Mouse (Mus musculus): ENCODE results near the gene Gpr108. TPM values are rescaled to one million over a fixed set of nuclear protein-coding genes. Genes with fewer than 3 reads are reported as not detected.

Gene Gpr108
- total RNA-seq, 2 experiments from 2014 or later: 11.7 to 12.6 TPM

DNA sequence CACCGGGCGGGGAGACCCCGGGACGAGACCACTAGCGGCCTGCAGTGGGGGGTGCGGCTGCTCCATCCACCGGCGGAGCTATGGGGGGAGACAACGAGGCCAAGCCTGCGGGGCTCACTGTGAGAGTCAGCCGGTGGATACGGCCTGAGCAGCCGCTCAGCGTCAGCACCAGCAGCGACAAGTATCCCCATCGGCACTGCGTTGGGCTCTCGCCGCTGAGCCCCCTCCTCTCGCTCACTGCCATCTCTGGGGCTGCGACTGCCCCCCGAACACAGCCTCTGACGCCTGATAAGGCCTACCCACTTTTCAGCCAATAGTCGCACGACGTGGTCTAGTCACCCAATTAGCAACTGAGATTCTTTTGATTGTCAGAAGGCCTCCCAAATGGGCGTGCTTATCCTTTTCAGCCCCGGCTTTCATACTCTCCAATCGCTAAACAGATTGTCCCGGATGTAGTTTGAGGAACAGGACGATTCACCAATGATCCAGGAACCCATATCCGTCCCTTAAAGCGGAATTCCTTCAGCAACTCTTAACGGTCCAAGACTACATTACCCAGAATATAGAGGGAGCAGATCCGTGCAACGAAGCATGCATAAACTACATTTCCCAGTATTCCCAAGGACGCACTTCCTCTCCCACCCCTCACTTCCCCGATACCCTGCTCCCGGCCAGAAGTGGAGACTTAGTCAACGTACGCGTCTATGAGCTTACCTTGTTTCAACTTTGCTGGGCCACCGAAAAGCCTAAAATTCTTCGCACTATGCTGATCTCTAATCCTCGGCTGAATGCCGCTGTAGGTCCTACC is 649 bp downstream of the Gpr108 start:
- peak; percentile 93 for DNase-seq
- intact Hi-C loops (cut with DNase I): loop anchor here (5.0 to 10.0 kb wide), 2 partner anchors 90 to 433 kb away; no protein-coding TSS in a partner anchor

DNA sequence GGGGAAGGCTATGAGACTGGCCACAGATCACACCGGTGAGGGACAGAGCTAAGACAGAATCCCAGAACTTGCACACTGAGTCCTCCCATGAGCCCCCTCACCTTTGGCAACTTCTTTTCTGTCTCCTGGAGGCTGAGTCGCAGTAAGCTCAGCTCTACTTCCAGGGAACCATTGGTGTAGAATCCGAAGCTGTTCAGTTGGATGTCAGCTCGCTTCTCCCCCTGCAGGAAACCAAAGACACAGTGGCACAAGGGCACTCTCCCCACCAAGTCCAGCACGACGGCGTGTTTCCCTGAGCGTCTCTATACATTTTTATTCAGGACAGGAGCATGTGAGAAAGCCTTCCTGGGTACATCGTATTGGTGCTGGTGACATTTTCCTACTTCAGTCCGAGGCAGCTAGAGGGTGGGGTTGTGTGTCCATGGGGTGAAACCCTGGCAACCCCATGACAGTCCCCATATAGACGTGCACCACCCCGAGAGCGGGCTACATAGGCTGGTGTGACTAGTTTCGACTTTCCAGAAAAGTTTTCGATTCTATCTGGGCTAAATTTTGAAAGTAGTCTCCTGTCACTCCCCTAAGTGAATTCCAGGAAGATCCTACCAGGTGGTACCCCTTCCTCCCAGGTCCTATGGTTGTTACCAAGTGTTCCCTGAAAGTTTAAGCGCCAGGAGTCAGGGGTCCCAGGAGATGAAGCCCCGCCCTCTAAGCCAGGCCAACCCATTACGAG is 1.4 kb downstream of the Gpr108 start:
- intact Hi-C loops (cut with DNase I): loop anchor here (5.0 to 10.0 kb wide), 2 partner anchors 90 to 432 kb away; no protein-coding TSS in a partner anchor
- DNase-seq: no peak

DNA sequence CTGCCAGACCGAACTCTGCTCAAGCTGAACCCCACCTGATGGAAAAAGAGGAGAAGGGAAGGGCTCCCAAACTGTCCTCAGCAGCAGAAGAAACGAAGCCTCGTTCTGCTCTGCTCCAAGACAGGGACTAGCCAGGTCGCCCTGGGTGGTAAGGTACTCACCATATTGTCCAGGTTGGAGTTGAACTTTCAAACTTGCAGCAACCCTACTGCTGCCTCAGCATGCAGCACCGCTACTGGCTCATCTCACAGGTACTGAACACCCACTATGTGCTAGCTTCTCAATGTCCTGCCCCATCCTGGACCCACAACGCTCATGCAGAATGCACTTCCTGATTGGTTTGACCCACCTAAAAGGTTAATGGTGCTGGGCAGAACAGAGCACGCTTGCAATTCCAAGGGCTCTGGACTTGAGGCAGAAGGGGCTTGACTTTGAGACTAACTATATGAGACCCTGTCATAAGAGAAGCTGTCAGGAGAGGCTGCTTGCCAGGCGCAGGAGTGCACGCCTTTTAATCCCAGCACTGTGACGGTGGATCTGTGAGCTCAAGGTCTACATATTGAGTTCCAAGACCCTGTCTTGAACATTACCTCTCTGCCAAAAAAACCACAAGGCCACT is 2.8 kb downstream of the Gpr108 start:
- DNase-seq: no peak
- intact Hi-C loops (cut with DNase I): loop anchor here (5.0 to 10.0 kb wide), 2 partner anchors 92 to 431 kb away; no protein-coding TSS in a partner anchor

DNA sequence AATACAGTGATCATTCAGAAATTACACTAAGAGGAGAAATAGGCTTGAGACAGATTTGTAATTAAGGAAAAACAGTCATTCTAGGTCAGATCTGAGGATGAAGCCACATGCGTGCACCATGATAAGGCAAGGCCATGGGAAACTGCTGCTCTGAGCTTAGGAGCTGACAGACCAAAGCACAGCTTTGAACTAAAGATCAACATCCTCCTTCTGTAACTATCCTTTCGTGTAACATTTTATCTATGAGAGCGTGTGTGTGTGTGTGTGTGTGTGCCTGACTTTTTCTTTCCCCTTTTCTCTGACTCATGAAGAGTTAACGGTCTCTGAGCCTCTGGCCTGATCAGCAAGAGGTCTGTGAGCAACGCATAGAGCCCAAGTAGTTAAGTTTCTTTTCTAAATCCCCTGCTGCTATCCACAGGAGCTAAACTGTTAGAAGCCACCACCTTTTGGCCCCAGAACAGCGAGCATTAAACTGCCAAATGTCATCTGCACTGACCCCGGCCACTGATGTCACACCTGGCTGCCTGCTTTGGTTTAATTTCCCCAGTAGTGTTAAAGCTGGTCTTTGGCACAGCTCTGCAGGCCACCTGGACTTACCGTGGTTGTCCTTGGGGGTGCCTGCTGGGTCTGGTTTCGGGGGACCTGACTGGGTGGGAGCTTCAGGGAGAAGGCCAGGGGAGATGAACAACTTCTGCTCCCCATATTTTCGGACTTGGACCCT is 4.4 kb downstream of the Gpr108 start:
- intact Hi-C loops (cut with DNase I): loop anchor here (10.0 kb wide), 1 partner anchor 429 kb away; no protein-coding TSS in a partner anchor
- no peak for DNase-seq

DNA sequence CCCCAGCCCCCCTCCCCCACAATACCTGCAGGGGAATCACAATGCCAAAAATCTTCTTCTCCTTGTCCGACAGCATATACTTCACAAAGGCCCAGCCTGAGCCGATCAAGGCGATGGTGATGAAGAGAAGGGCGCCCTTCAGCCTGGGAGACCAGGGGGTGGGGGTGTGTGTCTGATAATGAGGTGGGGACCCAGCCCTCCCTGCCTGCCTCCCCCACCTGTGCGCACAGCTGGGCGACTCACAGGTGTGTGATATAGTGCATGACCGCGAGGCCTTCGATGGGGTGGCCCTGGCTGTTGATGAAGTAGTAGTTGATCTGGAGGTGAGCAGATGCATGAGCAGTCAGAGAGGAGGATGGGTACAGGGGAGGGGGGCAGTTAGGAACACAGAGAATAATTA is 11.1 kb downstream of the Gpr108 start:
- intact Hi-C loops (cut with DNase I): no loop called here
- no peak for DNase-seq

DNA sequence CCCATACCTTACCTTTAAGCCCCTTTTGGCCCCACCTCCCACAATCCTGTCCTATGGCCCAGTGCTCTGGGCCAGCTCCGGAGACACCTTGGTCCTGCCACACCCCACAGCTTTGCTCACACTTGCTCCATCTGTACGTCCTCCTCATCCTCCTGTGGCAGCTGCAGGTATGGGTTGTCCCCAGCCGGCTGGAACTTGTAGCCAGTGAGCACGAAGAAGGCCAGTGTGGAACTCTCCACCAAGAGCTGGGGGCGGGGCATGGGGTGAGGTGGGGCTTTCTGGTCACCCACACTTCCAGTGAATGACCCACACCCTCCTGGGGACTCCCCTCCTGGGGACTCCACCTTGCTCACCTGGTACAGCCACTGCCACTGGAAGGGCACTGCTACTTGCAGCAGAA is 12.4 kb downstream of the Gpr108 start:
- intact Hi-C loops (cut with DNase I): no loop called here
- DNase-seq: no peak

DNA sequence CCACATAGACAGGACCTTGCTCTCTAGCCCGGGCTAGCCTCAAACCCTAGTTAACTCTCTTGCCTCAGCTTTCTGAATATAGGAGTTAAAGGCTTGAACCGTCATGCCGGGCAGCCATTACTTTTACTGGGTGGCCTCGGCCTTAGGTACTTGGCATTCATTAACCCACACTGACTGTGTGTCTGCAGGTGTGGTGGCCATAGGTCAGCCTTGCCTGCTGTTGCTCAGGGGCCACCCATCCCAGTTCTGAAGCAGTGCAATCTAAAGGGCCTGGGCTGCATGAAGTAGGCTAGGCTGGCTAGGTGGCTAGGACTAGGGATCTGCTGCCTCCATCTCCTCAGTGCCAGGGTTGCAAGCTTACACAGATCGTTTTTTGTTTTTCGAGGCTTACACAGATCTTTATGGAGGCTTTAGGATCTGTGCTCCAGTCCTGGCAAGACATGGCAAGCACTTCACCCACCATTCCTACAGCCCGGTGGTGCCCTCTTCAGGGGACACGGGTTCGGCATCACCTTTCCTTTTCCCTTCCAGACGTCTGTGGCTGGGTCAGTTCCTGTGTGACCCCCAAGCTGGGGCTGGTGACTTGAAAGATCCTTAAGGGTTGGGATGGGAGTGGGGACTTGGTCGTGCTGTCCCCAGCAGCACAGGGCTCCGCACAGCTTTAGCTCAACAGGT is 13.9 kb downstream of the Gpr108 start:
- intact Hi-C loops (cut with DNase I): no loop called here
- no peak for DNase-seq

DNA sequence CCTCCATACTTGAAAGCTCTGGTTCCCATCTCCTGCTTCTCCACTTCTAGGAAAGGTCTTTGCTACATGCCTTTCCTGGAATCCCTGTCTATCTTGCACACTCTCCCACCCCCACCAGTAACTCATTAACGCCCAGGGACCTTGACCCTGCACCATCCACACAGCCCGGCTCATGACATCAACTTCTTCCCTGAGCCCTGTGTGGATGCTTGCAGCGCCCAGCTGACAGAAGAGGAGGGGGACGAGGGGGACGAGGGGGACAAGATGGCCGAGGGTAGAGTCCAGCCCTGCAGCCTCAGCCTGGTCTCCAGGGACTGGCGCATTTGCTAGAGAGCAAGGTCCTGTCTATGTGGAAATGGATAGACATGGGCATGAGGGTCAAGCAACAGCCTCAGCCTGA is 15.2 kb downstream of the Gpr108 start:
- DNase-seq: no peak
- intact Hi-C loops (cut with DNase I): no loop called here

DNA sequence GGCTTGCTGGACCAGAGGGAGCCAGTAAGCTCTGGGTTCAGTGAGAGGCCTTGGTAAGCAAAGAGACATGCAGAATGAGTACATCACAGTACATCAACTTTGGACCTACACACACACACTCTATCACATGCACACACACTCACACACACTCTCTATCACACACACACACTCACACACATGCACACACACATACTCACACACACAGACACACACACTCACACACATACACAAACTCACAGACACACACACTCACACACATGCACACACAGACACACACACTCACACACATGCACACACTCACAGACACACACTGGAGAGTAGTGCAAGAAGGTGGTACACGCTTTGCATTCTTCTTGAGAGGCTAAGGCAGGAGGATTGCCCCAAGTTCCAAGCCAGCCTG is 16.0 kb downstream of the Gpr108 start:
- intact Hi-C loops (cut with DNase I): no loop called here
- DNase-seq: no peak

DNA sequence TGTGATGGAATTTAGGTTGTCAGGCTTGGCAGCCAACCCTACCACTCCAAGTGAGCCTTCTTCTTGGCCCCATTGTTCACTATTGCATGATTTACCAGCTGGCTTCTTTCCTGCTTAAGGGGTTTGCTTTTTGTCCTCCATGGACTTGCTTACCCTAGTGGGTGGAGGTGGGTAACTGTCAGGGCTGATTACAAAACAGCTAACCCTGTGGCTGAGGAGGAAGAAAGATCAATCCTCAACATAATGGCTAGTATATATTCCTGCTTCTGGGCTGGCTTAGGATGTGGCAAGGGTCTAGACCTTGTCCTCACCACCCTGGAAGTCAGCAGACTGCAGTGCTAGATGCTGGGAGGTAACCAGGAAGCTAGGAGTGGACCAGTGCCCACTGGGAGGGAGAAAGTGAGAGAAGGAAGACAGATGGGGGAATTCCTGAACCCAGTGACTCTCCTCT is 16.9 kb downstream of the Gpr108 start:
- intact Hi-C loops (cut with DNase I): no loop called here
- no peak for DNase-seq

DNA sequence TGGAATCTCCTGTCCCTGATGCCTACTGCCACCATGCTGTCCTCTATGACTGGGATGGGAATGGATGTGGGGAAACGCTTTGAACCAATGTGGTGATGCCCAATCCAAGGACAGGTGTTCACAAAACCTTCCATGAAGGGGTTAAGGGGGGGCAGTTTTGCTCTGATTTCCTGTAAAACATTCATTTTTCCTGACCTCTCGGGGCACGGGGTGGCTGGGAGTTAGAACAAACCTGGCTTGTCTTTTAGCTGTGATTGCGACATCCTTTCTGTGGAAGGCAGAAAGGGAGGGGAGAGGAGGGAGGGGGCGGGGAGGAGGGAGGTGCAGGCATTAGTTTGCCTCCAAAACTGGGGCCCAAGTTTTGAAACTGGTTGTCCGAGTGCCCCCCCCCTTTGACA is 17.5 kb downstream of the Gpr108 start:
- intact Hi-C loops (cut with DNase I): no loop called here
- DNase-seq: no peak

DNA sequence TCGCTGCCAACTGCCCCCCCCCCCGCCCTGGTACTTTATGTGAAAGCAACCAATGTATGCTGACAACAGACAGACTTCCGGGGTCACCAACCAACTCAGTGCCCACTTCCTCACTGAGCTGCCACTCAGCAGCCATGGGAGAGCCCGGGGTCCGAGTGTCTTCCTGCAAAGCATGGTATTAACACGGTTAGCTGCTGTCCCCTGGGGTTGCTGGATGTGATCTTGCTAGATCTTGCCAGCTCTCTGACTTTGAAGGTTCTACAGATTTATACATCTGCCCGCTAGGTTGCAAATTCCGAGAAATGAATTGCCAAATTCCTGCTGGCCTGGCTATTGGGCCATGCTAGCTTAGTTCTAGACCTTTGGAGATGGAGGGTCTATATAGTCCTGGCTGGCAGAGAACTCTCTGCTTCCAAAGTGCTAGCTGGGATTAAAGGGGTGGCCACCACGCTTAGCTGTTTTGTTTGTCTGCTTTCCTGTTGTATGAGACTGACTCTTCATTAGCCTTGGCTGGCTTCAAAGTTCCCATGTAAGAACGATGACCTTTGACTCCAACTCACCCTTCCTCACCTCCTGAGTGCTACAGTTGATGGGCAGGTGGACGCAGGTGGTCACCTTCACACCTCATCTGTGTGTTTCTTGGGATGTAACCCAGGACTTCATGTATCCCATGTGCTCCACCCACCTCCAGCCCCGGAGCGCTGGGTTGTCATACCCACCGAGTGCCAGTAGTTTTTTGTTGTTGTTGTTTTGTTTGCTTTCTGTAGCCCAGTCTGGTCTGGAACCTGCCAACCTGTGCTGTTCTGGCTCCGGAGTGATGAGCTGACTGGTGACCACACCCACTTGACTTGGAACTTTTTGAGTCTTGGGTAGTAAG is 18.2 kb downstream of the Gpr108 start:
- DNase-seq: no peak
- intact Hi-C loops (cut with DNase I): no loop called here

DNA sequence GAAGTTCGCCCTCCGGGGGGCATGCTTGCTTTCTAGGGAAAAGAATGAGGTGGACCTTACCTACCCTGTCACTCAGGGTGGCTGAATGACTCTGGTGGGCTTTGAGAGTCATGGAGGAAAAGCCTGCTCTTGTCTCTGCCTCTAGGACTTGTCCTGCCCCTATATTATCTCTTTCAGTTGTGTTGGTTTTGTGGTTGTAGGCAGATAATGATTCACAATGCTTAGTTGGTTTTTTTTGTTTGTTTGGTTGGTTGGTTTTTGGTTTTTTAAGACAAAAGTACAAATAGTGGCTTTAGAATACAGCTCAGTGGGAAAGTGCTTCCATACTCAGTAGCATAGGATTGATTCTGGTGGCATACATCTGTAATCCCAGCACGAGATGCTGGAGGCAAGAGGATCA is 19.4 kb downstream of the Gpr108 start:
- no peak for DNase-seq
- intact Hi-C loops (cut with DNase I): no loop called here

DNA sequence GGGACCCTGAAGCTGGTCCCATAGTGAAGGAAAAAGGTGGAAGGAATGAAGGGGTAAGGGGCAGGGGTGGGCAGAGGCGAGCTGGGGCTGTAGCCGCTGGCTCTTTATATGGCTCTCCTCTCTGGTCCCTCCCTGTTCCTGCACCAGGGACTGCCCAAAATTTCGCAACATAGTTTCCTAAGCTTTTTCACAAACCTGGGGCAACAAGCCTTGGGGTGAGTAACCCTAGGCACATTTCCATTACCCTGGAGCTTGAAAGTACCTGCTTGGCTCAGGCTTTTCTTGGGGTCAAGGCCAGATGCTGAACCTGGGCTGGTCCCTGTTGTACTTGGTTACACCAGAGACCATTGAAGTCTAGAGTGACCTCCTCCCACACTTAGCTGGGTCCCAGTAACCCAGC is 20.2 kb downstream of the Gpr108 start, which contains the start of gene C3:
Gene C3 (minus strand): TSS at position 123 of the 400 bp plus-strand sequence.
- no peak for DNase-seq
- intact Hi-C loops (cut with DNase I): no loop called here

DNA sequence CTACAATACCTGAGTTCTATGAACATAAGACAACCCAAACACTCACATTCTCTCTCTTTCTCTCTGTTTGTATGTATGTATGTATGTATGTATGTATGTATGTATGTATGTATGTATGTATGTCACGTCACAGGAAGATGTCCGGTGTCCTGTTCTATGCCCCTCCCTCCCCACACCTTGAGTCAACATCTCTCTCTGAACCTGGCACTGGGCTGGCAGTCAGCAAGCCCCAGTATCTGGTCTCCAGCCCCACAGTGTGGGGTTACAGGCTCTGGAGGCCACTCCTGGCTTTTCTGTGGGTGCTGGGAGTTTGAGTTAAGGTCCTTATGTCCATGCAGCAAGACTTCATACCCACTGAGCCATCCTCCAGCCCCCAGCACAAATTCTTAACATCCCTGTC is 20.8 kb downstream of the Gpr108 start:
- DNase-seq: no peak
- intact Hi-C loops (cut with DNase I): no loop called here

DNA sequence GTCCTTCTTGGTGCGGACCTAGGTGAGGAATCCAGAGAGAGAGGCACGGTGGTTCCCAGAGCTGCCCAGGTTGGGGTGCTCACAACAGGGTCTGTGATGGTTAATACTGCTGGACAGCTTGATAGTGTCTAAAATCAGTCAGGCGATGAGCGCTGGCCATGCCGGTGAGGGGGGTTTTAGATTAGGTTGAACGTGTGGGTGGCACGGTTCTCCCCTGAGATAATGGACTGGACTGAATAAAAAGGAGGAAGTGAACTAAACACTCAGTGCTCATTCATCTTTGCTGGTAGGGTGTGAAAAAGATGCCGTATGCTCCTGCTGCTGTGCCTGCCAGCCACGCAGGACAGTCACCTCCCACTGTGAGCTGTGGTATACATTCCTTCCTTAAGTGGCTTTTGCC is 24.9 kb downstream of the Gpr108 start:
- no peak for DNase-seq
- intact Hi-C loops (cut with DNase I): no loop called here

DNA sequence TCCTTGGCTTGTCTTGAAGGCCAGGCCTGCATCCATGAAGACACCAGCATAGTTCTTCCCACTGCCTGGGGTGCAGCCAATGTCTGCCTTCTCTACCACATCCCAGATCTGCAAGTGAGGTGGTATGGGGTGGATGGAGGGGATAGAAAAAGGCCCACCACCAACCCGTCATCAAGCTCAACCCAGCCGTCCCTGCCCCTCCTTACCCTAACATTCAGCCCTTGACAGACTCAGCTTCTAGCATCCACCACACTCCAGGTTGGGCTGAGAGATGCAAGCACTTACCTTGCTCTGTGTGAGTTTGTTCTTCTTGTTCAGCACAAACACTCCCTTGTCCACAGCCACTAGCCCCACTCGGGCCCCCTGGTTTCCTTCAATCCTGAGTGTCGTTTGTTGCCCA is 26.3 kb downstream of the Gpr108 start:
- intact Hi-C loops (cut with DNase I): loop anchor here (2.0 kb wide), 1 partner anchor 113 kb away; no protein-coding TSS in a partner anchor

DNA sequence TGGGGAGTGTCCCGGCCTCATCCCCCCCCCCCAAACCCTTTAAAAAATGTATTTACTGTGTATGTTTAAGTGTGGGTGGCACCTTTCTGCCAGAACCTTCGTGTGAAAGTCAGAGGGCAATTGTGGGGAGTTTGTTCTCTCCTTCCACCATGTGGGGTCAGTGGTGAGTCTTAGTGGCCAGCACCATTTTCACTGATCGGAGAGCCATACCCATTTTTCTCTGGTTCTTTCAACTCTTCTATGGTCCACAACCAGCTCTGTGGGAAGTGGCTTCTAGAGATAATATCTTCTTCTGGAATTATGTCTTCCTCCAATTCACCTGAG is 28.4 kb downstream of the Gpr108 start:
- intact Hi-C loops (cut with DNase I): loop anchor here (2.0 kb wide), 1 partner anchor 115 kb away; no protein-coding TSS in a partner anchor
- no peak for DNase-seq

More for the DNA sequence above, 26.3 kb downstream of the Gpr108 start:
- DNase-seq: no peak

Data from left cerebral cortex, postnatal 4 days (tissue).